Mouse (Mus musculus): ENCODE measurements around the gene Lage3.
A peak's percentile ranks its signal among the peaks of the same experiment; 100 is the strongest.
"Not testable (repeated sequence)": the region's sequence is repeated elsewhere in the genome, so short reads cannot be mapped to it uniquely, and the experiment has no call there.

The Lage3 gene

DNA sequence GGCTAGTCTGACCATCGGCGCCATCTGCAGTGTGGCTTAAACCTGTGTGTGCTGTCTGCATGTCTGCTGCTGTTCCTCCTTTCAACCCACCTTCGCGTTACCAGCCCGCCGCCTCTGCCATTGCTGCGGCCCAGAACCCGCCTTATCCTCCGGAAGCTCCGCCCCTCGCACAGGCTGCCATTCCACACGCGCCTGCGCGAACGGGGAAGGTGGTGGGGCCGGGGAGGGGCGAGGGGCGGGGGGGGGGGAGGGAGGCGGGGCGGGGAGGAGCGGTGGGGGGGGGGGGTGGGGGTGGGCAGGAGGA, at the start of gene Lage3:
Gene Lage3 (minus strand): TSS at position 152 of the 304 bp plus-strand sequence.
- DNase-seq (ENCODE audit: low spot score): peak; percentile 41

DNA sequence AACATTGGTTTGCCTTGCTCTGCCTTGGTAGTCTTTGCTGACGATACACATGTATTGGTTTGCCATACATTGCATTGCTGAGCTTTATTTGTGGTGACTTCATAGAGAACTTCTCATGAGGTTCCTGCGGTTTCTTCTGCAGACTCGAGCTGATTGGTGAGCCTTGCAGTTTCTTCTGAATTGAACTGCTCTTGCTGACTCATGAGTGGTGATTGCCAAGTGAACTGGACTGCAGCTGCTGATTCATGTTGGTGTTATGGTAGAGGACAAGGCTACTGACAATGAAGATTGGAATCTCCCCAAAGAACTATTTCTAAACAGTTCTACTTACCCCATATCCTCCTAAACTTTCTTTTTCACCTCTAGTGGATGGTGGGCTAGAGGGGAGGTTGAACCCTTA, 46.7 kb upstream of the Lage3 start:
- no peak for DNase-seq (ENCODE audit: low spot score)

DNA sequence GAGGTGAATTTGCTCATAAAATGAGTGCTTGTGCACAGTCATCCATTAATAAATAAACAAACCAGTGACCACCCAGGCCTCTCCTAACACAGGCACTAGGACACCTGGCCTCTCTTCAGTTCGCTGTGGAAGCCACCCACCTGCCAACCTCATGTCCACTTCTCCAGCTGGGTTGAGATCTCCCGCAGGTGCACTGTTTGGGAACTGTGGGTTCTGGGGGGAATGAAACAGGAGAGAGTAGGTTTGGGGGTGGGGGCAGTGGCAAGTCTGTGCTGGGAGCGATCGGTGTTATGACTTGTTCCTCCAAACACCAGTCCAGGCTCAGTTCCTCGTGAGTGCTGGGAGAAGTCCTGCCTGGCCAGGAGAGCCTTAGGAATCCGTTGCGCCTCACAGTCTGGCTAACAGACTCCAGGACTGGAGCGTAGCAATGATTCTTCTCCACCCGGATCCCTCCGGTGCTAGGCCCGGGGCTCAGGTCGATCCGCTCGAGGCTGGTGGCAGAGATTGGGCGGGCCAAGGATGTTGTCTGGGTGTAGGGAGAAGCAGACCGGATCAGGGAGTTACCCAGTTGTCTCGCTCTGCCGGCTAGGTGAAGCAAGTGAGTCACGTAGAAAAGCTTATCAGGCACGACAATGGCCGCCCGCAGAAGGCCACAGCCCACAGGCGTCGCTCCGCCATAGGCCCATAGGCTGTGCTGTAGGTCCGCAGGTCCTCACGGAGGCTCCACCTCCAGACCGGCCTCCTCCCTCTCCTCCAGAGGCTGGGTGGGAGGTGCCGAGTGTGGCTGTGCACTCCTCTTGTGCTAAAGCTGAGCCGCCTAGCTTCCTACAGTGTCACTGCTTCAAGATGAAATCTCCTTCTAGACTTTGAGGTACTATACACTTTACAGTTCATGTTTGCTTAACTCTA, 39.4 kb upstream of the Lage3 start, which contains the start of the genes Fam3a and Ikbkg:
Gene Fam3a (minus strand): TSS at position 738 of the 909 bp plus-strand sequence.
Gene Ikbkg (plus strand): TSS at position 756 of the 909 bp plus-strand sequence.
- DNase-seq (ENCODE audit: low spot score): peak; percentile 73

DNA sequence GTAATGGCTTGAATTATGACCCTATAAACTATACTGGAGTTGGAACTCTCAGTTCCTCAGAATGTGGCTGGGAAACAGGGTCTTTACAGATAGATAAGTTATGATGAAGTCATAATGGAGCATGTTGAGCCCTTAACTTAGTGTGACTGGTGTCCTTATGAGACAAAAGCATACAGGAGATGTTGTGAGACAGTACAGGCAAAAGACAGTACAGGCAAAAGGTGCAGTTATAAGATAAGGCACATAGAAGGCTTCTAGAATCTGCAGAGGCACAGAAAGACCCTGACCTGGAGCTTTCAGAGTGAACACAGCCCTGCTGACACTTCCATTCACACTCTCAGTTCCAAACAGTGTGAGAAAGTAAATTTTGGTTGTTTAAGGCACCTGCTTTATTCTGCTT, 34.7 kb upstream of the Lage3 start:
- DNase-seq (ENCODE audit: low spot score): no peak

DNA sequence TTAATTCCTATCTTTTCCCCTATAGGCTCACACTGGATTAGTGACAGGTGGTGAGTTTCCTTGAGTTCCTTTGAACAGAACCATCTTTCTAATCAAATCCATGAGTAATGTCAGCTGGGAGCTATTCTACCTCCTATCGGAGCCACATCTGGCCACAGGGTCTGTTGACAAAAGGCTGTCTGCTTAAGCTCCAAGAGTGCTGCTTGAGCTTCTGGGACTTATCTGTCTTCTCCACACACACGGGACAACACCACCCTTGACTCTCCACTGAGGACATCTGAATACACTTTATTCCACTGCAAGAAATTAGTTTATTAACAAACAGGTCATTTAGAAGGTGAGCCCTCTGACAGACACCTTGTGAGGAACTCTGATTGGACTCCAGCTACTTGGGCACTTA, 31.0 kb upstream of the Lage3 start:
- no peak for DNase-seq (ENCODE audit: low spot score)

DNA sequence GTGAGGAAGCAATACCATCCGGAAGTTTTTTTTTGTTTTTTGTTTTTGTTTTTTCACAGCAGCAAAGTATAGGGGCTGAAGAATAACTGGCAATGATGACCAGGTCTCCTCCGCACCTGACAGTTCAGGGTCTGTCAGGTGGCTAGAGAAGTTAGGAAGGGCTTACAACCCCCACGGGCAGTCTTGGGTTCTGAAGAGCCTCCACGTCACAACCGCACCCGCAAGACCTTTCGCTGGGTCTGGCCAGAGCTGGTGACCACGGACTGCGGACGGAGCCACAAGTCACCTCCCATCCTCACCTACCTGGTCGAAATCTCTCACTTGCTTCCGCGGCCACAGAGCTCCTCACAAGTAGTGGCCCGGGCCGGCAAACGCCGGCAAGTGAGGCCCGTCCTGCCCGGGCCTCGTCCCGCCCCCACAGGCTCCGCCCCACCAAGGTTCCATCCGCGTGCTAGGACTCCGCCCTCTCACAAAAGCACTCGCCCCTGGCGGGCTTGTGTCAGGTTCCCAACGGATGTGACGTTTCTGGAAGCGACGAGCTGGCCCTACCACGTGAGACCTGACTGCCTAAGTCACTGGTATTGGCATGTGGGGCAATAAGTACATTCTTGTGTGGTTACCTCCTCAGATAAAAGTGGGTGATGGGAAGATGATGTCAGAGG, 19.6 kb upstream of the Lage3 start, which contains the start of the genes Ubl4a and Slc10a3:
Gene Ubl4a (minus strand): TSS at position 331 of the 662 bp plus-strand sequence.
Gene Slc10a3 (minus strand): TSS at position 462 of the 662 bp plus-strand sequence.
- peak; percentile 69 for DNase-seq (ENCODE audit: low spot score)

GRCm38 (mm10) chrX:74368209-74368909, 14.9 kb upstream of the Lage3 start:
- DNase-seq (ENCODE audit: low spot score): peak; percentile 22

GRCm38 (mm10) chrX:74367512-74367911, 14.1 kb upstream of the Lage3 start:
- no peak for DNase-seq (ENCODE audit: low spot score)

GRCm38 (mm10) chrX:74359171-74359570, 5.8 kb upstream of the Lage3 start:
- no peak for DNase-seq (ENCODE audit: low spot score)

- not testable (repeated sequence) for DNase-seq (ENCODE audit: low spot score)
These were observed 3.7 kb upstream of the Lage3 start for GRCm38 (mm10) chrX:74357069-74357468.

DNA sequence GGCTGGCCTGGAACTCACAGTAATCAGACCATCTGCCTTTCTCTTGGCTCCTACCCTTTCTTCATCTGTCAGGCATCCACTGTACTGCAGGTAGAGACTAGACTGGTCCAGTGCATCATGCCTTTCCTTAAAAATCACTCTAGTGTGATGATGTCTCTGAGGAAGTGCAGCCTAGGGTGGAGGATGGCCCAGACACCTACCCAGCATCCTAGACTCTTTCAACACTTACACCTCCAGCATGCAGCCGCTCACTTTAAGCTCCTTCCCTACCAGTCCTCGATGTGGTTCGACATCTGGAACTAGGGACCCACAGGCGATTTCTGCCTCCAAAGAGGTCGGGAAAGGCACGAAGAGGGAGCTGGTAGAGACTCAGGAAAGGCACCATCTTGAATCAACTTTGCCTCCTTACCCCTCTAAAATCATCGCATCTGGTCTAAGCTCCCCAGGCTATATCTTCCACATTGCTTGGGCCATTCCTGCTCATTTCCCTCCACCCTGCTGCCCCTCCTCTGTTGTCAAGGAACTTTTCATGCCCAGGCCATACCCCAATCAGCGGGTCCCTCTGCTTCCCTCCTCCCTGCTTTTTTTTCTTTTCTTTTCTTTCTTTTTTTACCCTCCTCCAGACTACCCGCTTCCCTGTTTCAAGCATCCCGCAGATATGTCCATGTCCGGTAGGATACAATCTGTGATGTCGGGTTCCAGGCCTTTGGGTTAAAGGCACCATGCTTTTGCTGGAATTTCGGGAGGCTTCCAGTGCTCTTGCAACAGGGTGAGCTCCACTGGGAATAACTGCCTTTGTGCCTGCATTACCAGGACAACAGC, 562 bp downstream of the Lage3 start:
- no peak for DNase-seq (ENCODE audit: low spot score)

- DNase-seq (ENCODE audit: low spot score): no peak
These were observed 23.1 kb downstream of the Lage3 start for GRCm38 (mm10) chrX:74330166-74330930.

GRCm38 (mm10) chrX:74329215-74329671, 24.2 kb downstream of the Lage3 start:
- no peak for DNase-seq (ENCODE audit: low spot score)

DNA sequence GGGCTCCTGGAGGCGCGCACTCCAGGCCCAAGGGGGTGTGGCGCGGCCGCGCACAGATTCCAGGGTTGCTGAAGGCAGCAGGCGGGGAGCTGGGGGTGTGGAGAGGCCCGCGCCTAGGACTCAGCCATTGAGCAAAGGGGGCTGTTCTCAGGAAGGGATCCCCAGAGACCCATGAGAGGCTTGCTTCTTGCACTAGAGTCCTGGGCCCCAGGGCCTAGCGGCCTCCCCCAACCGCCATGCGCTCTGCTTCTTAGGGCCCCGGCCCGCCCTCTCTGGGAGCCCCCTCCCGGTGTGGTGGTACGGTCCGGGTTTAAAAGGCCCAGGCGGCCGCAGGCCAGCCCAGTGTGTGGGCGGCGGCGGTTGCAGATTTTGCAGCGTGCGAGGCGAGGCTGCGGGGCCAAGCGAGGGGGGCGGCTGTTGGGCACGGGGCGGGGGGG, 24.7 kb downstream of the Lage3 start, which contains the start of gene Plxna3:
Gene Plxna3 (plus strand): TSS at position 342 of the 437 bp plus-strand sequence.
- peak; percentile 42 for DNase-seq (ENCODE audit: low spot score)

- peak; percentile 82 for DNase-seq (ENCODE audit: low spot score)
These were observed 40.6 kb downstream of the Lage3 start, which contains the start of gene Fam50a for GRCm38 (mm10) chrX:74312540-74313464. Fam50a (plus strand) TSS chrX:74313033.

GRCm38 (mm10) chrX:74304867-74305700, 48.3 kb downstream of the Lage3 start, which contains the start of gene Gdi1:
Gdi1 (plus strand) TSS chrX:74304998.
- DNase-seq (ENCODE audit: low spot score): peak; percentile 48

Measured in left cerebral cortex, adult 11 months (tissue).